Mouse (Mus musculus): ENCODE measurements around the gene Atg4a-ps.

DNA sequence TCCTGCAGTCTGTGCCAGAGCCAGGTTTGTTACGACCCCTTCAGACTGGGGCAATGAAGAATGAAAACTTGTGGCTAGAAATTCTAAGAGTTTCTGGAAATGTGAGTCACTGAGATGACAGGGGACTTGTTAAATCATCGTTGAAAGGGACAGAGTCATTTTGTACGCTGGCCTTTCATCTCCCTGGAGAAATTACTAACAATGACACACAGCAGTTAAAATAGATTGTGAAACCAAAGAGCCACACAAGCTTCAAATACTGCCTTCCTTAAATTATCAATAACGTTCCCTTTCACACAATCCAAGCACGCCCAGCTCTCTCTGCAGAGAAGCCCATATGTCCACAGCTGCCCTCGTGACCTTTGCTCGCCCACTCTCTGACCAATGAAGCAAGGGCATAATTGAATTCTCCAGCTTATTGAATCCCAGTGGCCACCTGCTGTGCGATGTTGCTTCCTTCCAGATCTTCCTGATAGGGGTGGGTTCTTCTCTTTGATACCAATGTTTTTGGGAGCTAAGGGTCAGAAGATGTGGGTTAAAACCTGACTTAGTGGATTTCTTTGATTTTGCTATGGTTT is 5.6 kb downstream of the Atg4a-ps start:
- no peak for TF ChIP-seq CTCF (IDR thresholded peaks at IDR 0.05; ENCODE audit: extremely low read depth, insufficient read length, insufficient replicate concordance, low read depth, low read length)
- TF ChIP-seq POLR2A (IDR thresholded peaks at IDR 0.05; ENCODE audit: low read depth, low read length), result no peak

All from small intestine, adult 2 months (tissue).